Mouse (Mus musculus) Patski (cell line): ENCODE results near the gene Gm884. TPM values are rescaled to one million over a fixed set of nuclear protein-coding genes. Genes with fewer than 3 reads are reported as not detected.
"Not testable (repeated sequence)": the region's sequence is repeated elsewhere in the genome, so short reads cannot be mapped to it uniquely, and the experiment has no call there.

Experiments
- ATAC-seq: fragments of 100-300 bp; one replicate; pipeline ENCODE4 v1.8.0; 2021
- CTCF ChIA-PET: fragments of 350-600 bp; sonication (Branson Sonifier 250); formaldehyde crosslinking; loops from one replicate; lab custom pipeline; 2022; ENCODE audit warnings: inconsistent platforms; lab: Charles Lee
- POLR2A ChIA-PET: fragments of 350-600 bp; sonication (Branson Sonifier 250); formaldehyde crosslinking; loops from one replicate; lab custom pipeline; 2022; ENCODE audit warnings: antibody characterized with exemption, inconsistent platforms; lab: Charles Lee
- DNase-seq: peaks from one replicate; pipeline ENCODE4 v3.0.0-alpha.2; 2011; ENCODE audit warnings: low read depth, low spot score
- H3K27me3 ChIP-seq: fragments of 371-371 bp; one replicate; pipeline ENCODE4 v1.5.1; 2021
- CTCF ChIP-seq: fragments of 100-300 bp; IDR thresholded peaks from one replicate; pipeline ENCODE4 v1.5.1; 2021
- in situ Hi-C: fragments of 300-500 bp; cut with MboI; formaldehyde crosslinking; loops from 3 replicates; pipeline ENCODE4 v1.11.1; 2018; ENCODE audit warnings: low pct_unique_long_range_greater_than_20kb, mixed read lengths
- polyA plus RNA-seq: library from polyadenylated mRNA; unstranded; gene quantifications from one replicate; pipeline ENCODE4 v1.2.3, GENCODE M21; 2021

Gene Gm884
- polyA plus RNA-seq, 1 experiment from 2014 or later = not detected

- peaks cover 41% of the 10 kb centered on the region for H3K27me3 ChIP-seq
- no peak for TF ChIP-seq CTCF
- ATAC-seq (no peak), DNase-seq (no peak)
- CTCF ChIA-PET = no interaction called here
- in situ Hi-C loops = no loop called here
- POLR2A ChIA-PET = no interaction called here
Observed at GRCm38 (mm10) chr11:103635481-103635880, 14.5 kb upstream of the Gm884 start.

GRCm38 (mm10) chr11:103634806-103635205 is 13.9 kb upstream of the Gm884 start:
- H3K27me3 ChIP-seq = peaks cover 38% of the 10 kb centered on the region
- ChIA-PET POLR2A (no interaction called here), CTCF (no interaction called here)
- in situ Hi-C loops = no loop called here
- TF ChIP-seq CTCF = no peak
- ATAC-seq (no peak), DNase-seq (no peak)

GRCm38 (mm10) chr11:103627453-103627852 is 6.5 kb upstream of the Gm884 start:
- in situ Hi-C loops = no loop called here
- POLR2A ChIA-PET = no interaction called here
- no peak for DNase-seq
- TF ChIP-seq CTCF = no peak
- CTCF ChIA-PET = no interaction called here
- ATAC-seq = no peak
- peaks cover 54% of the 10 kb centered on the region for H3K27me3 ChIP-seq

GRCm38 (mm10) chr11:103610772-103611171 is 10.2 kb downstream of the Gm884 start:
- ChIA-PET CTCF (interaction anchor here (0.8 to 1.0 kb wide), 2 partner anchors 10 kb away, joined by 3 read pairs; partner anchors contain the start of gene Gm884), POLR2A (no interaction called here)
- DNase-seq = no peak
- H3K27me3 ChIP-seq = peaks cover 75% of the 10 kb centered on the region
- in situ Hi-C loops = no loop called here
- TF ChIP-seq CTCF = no peak
- no peak for ATAC-seq

GRCm38 (mm10) chr11:103606611-103607010 is 14.3 kb downstream of the Gm884 start:
- ChIA-PET CTCF (no interaction called here), POLR2A (no interaction called here)
- in situ Hi-C loops = no loop called here
- H3K27me3 ChIP-seq = peaks cover 46% of the 10 kb centered on the region
- ATAC-seq (no peak), DNase-seq (no peak)
- TF ChIP-seq CTCF = no peak

- ATAC-seq (no peak), DNase-seq (no peak)
- H3K27me3 ChIP-seq = peaks cover 39% of the 10 kb centered on the region
- ChIA-PET POLR2A (no interaction called here), CTCF (no interaction called here)
- no peak for TF ChIP-seq CTCF
- in situ Hi-C loops = no loop called here
Observed at GRCm38 (mm10) chr11:103578339-103578738, 42.6 kb downstream of the Gm884 start.

GRCm38 (mm10) chr11:103556021-103556420 is 64.9 kb downstream of the Gm884 start:
- peak; percentile 44 for TF ChIP-seq CTCF
- ATAC-seq (no peak), DNase-seq (no peak)
- in situ Hi-C loops = loop anchor here (10.0 kb wide), 1 partner anchor 221 kb away; no protein-coding TSS in a partner anchor
- POLR2A ChIA-PET = no interaction called here
- H3K27me3 ChIP-seq = peaks cover 35% of the 10 kb centered on the region
- CTCF ChIA-PET = no interaction called here

GRCm38 (mm10) chr11:103534973-103535372 is 86.0 kb downstream of the Gm884 start:
- POLR2A ChIA-PET = not testable (repeated sequence)
- CTCF ChIA-PET = interaction anchor here (0.8 kb wide), 1 partner anchor 15 kb away, joined by 3 read pairs; no protein-coding TSS in a partner anchor
- ATAC-seq = peak; percentile 87
- peak; percentile 48 for DNase-seq
- peaks cover 17% of the 10 kb centered on the region for H3K27me3 ChIP-seq
- in situ Hi-C loops = loop anchor here (5.0 kb wide), 1 partner anchor 83 kb away; no protein-coding TSS in a partner anchor

- ChIA-PET POLR2A (no interaction called here), CTCF (no interaction called here)
- TF ChIP-seq CTCF = no peak
Observed at GRCm38 (mm10) chr11:103512111-103512510, 108.8 kb downstream of the Gm884 start.

GRCm38 (mm10) chr11:103504497-103504896 is 116.4 kb downstream of the Gm884 start, which contains the start of gene Lrrc37a:
Lrrc37a (minus strand) TSS chr11:103504597.
- TF ChIP-seq CTCF = no peak
- POLR2A ChIA-PET = no interaction called here
- peaks cover 49% of the 10 kb centered on the region for H3K27me3 ChIP-seq
- no peak for ATAC-seq
- CTCF ChIA-PET = interaction anchor here (1.1 kb wide), 1 partner anchor 29 kb away, joined by 3 read pairs; no protein-coding TSS in a partner anchor
- DNase-seq = no peak
- in situ Hi-C loops = no loop called here

More at GRCm38 (mm10) chr11:103512111-103512510, 108.8 kb downstream of the Gm884 start:
- DNase-seq (no peak), ATAC-seq (no peak)
- peaks cover 13% of the 10 kb centered on the region for H3K27me3 ChIP-seq
- in situ Hi-C loops = no loop called here

Other genes starting within 250 kb of the Gm884 start
- gene Plekhm1, start 208.5 kb downstream of the Gm884 start, polyA plus RNA-seq = 33.5 TPM
- not detected for gene Lrrc37a, start 116.5 kb downstream of the Gm884 start, polyA plus RNA-seq
- not detected for gene Lyzl6, start 17.8 kb upstream of the Gm884 start, polyA plus RNA-seq
- not detected for gene Rprml, start 28.4 kb upstream of the Gm884 start, polyA plus RNA-seq
- 82.3 TPM for gene Gosr2, start 76.8 kb upstream of the Gm884 start, polyA plus RNA-seq
- not detected for gene Wnt9b, start 128.7 kb upstream of the Gm884 start, polyA plus RNA-seq
- gene Wnt3, start 153.0 kb upstream of the Gm884 start, polyA plus RNA-seq = not detected